Mouse (Mus musculus) liver, embryonic 18 days (tissue): ENCODE measurements around the gene Gm7168. TPM values are rescaled to one million over a fixed set of nuclear protein-coding genes. Genes with fewer than 3 reads are reported as not detected.

ENCODE experiments used
- polyA plus RNA-seq: library from polyadenylated mRNA; depleted of rRNA; stranded (reverse); fragments of >200 nt; gene quantifications from 2 replicates; pipeline ENCODE4 v1.2.3, GENCODE M21; 2012; rRNA removed

Gm7168 gene
- polyA plus RNA-seq, result not detected in 2 replicates

DNA sequence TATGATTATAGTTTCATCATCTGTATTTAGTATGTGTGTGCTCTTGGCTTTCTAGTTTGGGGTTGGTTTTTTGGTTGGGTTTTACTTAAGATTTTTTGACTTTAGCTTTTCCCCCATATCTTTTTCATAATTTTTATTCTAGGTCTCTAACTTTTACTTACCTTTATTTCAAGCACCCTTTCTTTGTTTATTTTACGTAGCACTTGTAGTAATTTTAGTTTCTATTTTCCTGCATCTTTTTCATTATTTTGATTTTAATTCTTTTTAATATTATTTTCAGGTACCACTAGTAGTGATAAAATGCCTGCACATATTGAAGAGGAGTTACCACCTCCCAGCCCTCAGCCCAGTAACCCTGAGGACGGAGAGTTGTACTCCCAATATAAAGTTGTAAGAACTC is at the start of gene Gm7168:
Gene Gm7168 (plus strand): TSS at position 301 of the 400 bp plus-strand sequence.

Other genes with a start within 250 kb of the Gm7168 start
- gene Afdn, start 187.8 kb upstream of the Gm7168 start, polyA plus RNA-seq, result 10.5 and 15.3 TPM in 2 replicates
- 0.50 and 0.52 TPM in 2 replicates for gene Tcte2, start 186.5 kb upstream of the Gm7168 start, polyA plus RNA-seq
- not detected in 2 replicates for gene Gm7356, start 55.3 kb downstream of the Gm7168 start, polyA plus RNA-seq
- not detected in 2 replicates for gene Gm7358, start 111.2 kb downstream of the Gm7168 start, polyA plus RNA-seq